Mouse (Mus musculus) frontal cortex, adult (tissue): ENCODE data around the gene Smurf2.

Experiments
- ATAC-seq: cut with Nextera tagmentation; 2 replicates; pipeline ENCODE4 v1.9.2; 2017; ENCODE audit warnings: mild to moderate bottlenecking, moderate library complexity, mixed read lengths; ENCODE audit not compliant: low TSS enrichment

Smurf2 gene

GRCm38 (mm10) chr11:106920551-106921379 is at the start of gene Smurf2:
Gene Smurf2 (minus strand): TSS chr11:106920715.
- ATAC-seq, result peak; percentile 94

GRCm38 (mm10) chr11:106969798-106970197 is 49.3 kb upstream of the Smurf2 start:
- ATAC-seq, result no peak

- no peak for ATAC-seq
Measured at GRCm38 (mm10) chr11:106967630-106968029, 47.1 kb upstream of the Smurf2 start.

- no peak for ATAC-seq
Measured at GRCm38 (mm10) chr11:106965881-106966280, 45.4 kb upstream of the Smurf2 start.

- ATAC-seq, result no peak
Measured at GRCm38 (mm10) chr11:106962310-106962709, 41.8 kb upstream of the Smurf2 start.

- no peak for ATAC-seq
Measured at GRCm38 (mm10) chr11:106961471-106962081, 41.1 kb upstream of the Smurf2 start.

GRCm38 (mm10) chr11:106959121-106959520 is 38.6 kb upstream of the Smurf2 start:
- no peak for ATAC-seq

- no peak for ATAC-seq
Measured at GRCm38 (mm10) chr11:106958407-106959071, 38.0 kb upstream of the Smurf2 start.

GRCm38 (mm10) chr11:106957271-106957980 is 36.9 kb upstream of the Smurf2 start:
- ATAC-seq, result no peak

GRCm38 (mm10) chr11:106954566-106954965 is 34.1 kb upstream of the Smurf2 start:
- no peak for ATAC-seq

- ATAC-seq, result no peak
Measured at GRCm38 (mm10) chr11:106954116-106954515, 33.6 kb upstream of the Smurf2 start.

- ATAC-seq, result no peak
Measured at GRCm38 (mm10) chr11:106937306-106937705, 16.8 kb upstream of the Smurf2 start.

GRCm38 (mm10) chr11:106930366-106930765 is 9.9 kb upstream of the Smurf2 start:
- ATAC-seq, result no peak

- ATAC-seq, result no peak
Measured at GRCm38 (mm10) chr11:106928935-106929334, 8.4 kb upstream of the Smurf2 start.

- ATAC-seq, result no peak
Measured at GRCm38 (mm10) chr11:106927950-106928349, 7.4 kb upstream of the Smurf2 start.

- ATAC-seq, result no peak
Measured at GRCm38 (mm10) chr11:106927226-106927625, 6.7 kb upstream of the Smurf2 start.

GRCm38 (mm10) chr11:106926732-106927131 is 6.2 kb upstream of the Smurf2 start:
- no peak for ATAC-seq

- ATAC-seq, result peak; percentile 33; the same call in 1 of the 2 replicates
Measured at GRCm38 (mm10) chr11:106919612-106920550, 634 bp downstream of the Smurf2 start.

- ATAC-seq, result no peak
Measured at GRCm38 (mm10) chr11:106918901-106919300, 1.6 kb downstream of the Smurf2 start.

GRCm38 (mm10) chr11:106911257-106911656 is 9.3 kb downstream of the Smurf2 start:
- peak; percentile 31; the same call in 1 of the 2 replicates for ATAC-seq

- no peak for ATAC-seq
Measured at GRCm38 (mm10) chr11:106908016-106908415, 12.5 kb downstream of the Smurf2 start.
